Mouse (Mus musculus) c-Kit-positive CD71-positive TER-119-negative erythroid progenitor cells, embryonic 14.5 days (primary cell): Measurements from ENCODE around the gene Anapc16.
"Not testable (repeated sequence)": the region's sequence is repeated elsewhere in the genome, so short reads cannot be mapped to it uniquely, and the experiment has no call there.

Experiments used
- DNase-seq: peaks from one replicate; pipeline ENCODE4 v3.0.0-alpha.2; 2013; ENCODE audit warnings: low read depth

Anapc16 gene

DNA sequence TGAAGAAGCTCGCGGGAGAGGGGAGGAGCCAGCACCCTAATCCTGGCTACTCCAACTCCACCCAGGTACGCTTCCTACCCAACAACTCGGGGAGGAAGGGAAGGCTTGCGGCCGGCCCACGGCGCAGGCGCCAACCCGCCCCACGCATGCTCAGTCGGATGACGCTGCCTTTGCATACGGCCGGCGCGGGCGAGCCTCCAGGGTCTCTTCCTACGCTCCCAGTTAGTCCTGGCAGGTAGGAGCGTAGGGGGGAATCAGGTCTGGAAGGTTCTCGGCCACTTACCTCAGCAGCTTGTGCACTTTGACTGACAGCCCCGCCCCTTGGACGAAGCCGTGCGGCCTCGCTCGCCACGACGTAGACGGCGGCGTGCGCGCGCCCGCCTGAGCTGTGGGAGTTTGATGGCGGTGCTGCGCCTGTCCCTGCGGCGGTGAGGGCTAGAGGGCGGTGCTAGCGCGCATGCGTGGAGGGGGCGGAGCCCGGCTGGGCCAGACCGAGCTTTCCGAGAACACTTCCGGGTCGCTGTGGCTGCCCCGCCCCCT, at the start of gene Anapc16, which contains the start of gene Ascc1:
TSS of gene Anapc16 (minus strand) at position 463 of the 540 bp plus-strand sequence.
TSS of gene Ascc1 (plus strand) at position 133 of the 540 bp plus-strand sequence.
- peak; percentile 93 for DNase-seq

DNA sequence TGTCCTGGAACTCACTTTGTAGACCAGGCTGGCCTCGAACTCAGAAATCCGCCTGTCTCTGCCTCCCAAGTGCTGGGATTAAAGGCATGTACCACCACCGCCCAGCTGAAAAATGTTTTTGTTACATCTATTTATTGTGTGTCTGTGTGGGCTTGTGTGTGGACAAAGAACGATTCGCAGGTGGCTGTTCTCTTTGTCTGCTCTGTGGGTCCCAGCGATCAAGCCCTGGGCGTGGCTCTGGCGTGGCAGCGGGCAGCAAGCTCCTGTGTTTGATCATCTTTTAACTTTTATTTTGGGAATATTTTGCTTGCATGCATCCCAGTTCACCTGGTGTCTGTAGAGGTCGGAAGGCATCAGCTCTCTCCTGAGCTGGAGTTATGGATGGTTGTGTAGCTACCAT, 47.6 kb upstream of the Anapc16 start:
- no peak for DNase-seq

DNA sequence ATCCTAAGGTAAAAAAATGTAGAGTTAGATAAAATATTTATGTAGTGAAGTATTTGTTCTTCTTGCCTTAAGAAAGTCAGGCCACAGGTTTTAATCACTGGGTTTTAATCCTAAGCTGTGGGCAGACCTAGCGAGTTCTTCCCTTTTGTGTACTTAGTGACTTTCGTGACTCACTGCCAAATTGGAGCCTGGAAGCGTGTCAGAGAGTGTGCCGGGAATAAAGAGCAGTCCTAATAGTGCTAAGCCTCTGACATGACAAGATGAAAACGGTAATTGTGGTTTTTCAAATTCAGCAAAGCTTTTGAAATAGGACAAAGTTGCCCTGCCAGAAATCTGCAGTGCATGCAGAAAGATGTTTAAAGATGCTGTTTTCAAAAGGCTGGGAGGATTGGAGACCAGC, 43.8 kb upstream of the Anapc16 start:
- DNase-seq = no peak

DNA sequence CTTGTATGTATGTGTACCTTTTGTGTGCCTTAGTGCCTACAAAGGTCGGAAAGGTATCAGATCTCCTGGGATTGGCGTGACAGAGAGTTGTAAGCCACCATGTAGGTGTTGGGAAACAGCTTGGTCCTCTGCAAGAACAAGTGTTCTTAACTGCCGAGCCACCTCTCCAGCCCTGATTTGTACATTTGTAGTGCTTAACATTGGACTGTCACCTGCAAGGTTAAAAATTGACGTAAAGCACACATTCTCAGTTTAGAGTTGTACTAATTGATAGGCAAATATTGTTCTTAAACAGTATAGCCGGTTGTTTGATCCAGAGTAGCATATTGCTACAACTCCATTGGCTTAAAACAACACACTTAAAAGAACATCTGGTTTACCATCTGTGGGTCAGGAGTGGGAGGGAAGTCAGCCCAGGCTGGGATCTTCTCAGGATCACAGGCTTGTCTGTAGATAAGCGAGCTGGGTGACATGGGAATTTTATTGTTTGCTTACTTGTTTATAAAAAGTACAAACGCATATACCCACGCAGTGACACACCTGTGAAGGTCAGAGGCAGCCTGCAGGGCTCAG, 39.5 kb upstream of the Anapc16 start:
- no peak for DNase-seq

DNA sequence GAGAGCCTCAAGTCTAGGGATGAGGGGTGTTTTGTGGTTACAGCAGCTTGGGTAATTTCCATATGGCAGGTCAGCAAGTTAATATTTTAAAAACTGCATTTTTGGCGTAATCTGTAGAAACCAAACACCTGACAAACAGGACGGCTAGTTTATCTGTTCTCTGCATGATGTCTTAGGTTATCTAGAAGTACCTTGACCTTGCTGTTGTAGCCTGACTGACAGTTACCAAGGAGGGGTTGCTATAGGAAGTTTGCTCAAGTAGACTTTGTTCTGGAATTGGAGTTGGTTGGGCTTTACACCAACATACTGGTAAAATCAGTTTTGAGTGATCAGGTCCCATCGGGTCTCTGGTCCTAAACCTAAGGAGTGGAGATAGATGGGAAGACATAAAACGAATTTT, 32.8 kb upstream of the Anapc16 start:
- DNase-seq = peak; percentile 23

DNA sequence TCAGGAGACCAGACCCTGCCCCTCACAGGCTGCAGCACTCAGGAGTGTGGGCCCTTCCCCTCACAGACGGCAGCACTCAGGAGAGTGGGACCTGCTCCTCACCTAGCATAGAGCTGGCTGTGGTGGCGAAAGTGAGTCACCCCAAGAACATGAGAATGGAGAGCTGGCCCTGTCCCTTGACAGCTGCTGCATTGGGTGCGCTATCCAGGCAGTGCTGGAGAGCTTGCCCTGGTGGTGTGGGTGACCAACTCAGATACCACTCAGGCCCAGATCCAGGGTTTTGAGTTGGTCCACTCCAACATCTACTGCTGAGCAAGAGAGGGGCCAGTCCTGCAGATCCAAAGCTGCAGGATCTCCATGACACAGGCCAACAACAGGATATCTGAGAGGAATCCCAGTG, 31.7 kb upstream of the Anapc16 start:
- DNase-seq = no peak

DNA sequence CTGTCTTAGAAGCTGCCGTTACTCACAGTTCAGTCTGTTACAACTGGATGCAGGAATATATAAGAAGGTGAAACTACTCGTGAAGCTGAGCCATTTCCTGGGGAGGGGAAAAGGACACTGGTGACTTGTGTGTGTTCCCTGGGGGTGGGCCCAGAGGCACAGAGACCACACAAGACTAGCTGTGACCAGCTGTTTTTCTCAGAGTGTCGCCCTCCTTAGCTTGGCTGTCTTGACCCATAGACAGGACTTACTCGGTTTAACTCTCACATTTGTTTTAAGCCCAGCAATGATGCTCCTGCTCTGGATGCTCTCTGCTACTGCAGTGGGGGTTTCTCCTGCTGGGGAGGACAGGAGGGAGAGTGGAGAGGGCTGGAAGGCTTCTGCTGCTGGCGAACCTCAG, 30.1 kb upstream of the Anapc16 start:
- DNase-seq = no peak

DNA sequence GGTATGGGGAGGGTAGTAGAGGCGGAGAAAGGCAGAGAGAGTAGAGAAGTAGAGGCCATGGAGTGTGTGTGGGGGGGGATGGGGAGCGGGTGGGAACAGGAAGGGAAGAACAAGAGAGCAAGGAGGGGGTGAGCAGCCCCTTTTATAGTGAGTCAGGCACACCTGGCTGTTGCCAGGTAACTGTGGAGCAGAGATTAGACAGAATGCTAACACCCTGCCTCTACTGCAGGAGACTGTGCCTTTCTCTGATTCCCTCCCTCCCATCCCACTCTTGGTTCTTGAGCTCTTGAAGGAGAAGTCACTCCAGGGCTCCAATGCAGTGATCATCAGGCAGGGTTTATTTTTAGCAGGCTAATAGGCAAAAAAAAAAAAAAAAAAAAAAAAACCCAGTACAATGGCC, 29.7 kb upstream of the Anapc16 start:
- no peak for DNase-seq

DNA sequence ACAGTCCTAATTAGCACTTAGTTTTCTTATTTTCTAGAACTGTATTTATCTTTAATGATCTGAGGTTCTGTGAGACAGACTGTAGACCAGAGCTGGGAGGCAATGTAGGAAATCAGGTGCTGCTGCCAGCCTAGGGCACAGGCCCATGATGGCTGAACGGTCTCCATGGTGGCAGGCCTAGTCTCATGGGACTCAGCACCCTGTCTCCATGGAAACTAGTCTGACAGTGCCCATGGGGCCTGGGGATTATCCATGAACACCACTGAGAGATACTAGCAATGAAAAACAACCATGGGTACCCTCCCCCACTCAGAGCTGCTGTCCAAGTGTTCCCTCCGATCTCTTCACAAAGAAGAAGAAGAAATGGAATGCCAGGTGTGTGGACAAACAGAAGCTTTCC, 29.1 kb upstream of the Anapc16 start:
- no peak for DNase-seq

DNA sequence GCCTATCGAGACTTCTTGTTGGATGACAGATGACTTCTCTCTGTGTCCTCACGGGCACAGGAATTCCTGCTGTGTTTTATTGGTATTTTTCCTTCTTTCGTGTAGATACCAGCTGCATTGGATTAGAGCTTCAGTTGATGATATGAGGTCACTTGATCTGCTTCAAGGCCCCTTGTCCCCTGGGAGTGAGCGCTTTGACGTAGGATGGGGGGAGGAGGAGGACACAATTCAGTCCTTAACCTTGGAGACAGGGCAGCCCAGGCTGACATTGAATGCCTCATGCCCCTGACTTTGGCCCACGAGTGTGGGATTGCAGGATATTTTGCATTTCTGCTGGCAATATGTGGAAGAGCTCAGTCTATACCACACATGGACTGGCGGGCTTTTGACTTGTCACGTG, 28.6 kb upstream of the Anapc16 start:
- no peak for DNase-seq

DNA sequence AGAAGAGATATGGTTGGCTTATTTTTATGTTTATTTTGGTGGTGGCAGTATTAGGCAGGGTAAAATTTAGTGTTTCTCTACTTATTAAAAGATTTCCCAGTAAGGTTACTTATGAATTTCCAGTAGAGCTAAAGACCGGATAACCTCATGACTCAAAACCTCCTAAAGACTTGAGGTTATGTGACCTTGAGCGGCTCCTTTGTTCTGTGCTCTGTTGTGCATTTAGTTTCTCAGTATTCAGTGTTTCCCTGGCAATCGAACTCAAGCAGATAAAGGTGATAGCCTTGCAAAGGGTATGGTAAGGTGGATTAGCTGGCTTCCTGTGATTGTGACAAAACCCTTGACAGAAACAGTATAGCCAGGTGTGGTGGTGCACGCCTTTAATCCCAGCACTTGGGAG, 26.5 kb upstream of the Anapc16 start:
- DNase-seq = no peak

DNA sequence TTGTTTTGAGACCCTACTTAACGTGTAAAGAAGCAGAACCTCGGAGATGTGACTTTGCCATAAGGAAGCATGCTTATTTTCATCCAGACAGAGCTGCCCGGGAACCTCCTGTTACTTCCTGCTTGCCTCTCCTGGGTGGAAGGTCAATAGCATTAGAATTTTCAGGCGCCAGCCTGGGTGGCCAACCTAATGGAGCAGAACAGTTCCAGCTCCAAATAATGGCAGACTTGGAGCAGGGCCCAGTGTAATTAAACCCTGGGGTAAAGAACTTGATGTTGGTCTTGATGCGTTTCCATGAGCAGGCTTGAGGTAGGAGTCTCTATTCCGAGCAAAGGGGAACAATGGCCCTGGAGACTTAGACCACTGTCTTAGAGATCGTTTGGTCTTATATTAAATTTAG, 26.0 kb upstream of the Anapc16 start:
- DNase-seq = no peak

DNA sequence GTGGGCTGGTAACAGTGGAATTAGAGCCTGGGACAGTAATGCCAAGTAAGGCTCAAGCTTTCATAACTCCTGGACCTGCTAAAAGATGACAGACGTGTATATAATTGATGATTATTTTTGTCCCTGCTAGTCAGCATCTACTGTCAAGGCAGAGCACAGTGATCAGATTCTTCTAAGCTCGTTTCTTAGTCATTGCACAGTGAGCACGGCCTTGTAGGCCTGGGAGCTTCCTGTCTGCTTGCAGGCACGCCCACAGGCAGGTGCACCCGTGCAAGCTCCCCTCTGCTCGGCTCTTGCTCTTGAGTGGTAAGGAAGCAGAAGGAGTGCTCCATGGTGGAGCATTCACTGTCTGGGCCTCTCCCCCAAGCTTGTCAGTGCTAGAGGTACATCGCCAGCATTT, 25.2 kb upstream of the Anapc16 start:
- DNase-seq = no peak

DNA sequence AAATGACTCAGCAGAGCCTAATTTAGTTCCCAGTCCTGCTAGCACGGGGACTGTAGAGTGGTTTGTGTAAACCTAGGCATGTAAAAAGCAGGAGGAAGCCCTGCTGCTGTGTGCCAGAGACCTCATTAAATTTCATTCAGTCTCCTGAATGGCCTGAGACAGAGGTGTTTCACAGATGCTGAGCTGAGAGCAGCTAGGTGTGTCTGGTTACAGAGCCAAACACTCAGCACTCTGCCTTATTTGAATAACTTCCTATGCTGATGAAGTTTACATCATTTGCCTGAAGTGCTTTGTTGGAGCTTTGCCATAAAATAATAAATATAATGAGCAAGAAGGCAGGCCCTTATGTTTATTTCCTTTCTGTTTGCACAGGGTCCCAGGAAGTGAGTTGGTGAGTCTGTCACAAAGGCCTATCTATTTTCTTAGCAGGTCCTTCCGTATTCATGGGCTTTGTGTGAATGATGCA, 24.7 kb upstream of the Anapc16 start:
- no peak for DNase-seq

DNA sequence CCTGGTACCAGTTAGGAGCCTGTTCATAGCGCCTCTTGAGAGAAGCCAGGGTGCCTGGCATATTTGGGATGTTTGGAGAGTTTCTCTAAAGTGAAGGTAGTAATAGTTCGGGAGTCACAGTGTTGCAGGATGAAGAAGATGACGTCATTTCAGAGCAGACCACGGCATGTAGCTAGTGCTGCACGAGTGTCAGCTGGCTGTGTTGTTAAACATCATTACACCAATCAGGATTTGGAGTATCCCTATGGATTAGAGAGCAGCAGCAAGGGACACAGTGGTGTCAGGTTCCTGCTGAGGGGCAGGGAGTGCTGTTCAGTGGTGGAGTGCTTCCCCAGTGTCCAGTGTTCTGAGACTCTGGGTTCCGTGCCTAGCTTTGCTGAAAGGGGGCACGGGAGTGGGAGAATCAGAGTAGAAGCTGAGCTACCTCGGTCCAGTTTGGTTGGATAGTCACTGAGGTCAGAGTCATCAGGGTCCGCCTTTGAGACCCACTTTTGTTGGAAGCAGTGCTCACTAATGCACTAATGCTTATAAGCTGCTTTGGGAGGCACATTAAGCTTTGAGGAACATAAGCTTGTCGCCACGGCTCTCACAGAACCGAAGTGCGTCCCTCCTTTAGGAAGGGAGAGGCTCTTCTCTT, 23.9 kb upstream of the Anapc16 start:
- DNase-seq = no peak

DNA sequence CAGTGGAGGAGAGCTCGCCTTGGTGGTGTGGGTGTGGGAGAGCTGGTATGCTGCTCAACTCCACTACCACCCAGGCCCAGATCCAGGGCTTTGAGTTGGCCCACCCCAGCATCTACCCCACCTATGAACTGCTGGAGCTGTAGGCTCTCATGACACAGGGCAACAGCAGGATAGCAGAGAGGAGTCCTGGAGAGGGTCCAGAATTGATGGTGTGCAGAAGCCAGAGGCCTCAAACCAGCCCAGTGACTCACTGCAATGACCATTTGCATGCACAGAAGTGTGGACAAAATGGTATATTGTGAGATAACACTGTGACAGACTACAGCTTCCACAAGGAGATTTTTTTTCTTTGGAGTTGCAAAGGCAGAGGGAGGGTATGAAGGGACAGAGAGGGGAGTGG, 20.8 kb upstream of the Anapc16 start:
- no peak for DNase-seq

DNA sequence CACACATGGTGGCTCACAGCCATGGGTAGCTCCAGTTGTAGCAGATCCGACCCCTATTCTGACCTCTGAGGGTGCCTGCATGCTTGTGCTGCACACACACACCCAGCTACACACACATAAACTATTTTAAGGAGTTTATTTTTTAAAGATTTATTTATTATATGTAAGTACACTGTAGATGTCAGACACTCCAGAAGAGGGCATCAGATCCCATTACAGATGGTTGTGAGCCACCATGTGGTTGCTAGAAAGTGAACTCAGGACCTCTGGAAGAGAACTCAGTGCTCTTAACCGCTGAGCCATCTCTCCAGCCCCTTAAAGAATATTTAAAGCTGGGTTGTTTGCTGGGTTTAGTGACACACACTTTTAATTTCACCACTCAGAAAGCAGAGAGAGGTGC, 16.4 kb upstream of the Anapc16 start:
- DNase-seq = no peak

DNA sequence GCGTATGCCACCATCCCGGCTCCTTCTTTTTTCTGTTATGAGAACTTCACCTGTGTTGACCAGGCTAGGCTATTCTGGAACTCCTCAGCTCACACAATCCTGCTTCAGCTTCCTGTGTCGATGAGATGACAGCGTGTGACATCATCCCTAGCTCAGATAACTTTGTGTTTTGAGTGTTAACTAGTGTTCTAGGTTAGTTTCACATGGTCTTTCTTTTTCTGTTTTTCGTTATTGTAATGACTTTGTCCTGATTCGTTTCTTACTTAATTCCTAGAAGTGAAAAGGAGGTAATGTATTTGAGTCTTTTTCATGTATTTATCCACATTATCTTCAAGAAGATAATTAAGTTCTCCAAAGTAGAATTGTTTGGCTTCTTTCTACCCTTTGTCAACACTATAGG, 13.3 kb upstream of the Anapc16 start:
- no peak for DNase-seq

DNA sequence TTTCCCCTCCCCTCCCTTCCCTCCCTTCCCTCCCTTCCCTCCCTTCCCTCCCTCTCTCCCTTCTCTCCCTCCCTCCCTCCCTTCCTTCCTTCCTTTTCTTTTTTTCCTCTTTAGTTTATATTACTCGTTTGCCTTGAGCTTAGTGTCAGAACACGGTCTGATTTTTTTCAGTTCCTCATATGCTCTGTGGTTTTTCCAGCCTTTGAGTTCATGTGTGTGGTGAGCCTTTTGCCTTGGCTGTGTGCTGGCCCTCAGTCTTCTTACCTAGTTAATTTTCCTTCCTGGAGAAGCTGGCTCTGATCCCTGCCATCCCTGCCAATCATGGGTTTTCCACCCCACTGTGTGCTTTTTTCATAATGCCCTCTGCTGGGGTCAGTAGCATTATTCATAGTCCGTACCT, 6.2 kb upstream of the Anapc16 start:
- no peak for DNase-seq

DNA sequence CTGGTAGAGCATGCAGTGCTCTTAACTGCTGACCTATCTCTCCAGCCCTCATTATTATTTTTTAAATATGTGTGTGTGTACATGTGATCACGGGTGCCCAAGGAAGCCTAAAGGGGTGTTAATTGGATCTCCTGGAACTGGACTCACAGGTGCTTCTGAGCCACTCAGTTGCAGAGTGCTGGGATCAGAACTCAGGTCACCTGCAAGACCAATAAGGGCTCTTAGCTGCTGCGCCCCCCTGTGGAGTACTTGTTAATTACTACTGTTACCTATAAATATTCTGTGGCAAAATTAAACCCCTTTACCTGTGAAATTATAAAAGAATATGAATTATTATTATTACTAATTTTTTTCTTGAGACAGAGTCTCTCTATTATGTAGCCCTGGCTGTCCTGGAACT, 2.3 kb upstream of the Anapc16 start:
- peak; percentile 46 for DNase-seq

DNA sequence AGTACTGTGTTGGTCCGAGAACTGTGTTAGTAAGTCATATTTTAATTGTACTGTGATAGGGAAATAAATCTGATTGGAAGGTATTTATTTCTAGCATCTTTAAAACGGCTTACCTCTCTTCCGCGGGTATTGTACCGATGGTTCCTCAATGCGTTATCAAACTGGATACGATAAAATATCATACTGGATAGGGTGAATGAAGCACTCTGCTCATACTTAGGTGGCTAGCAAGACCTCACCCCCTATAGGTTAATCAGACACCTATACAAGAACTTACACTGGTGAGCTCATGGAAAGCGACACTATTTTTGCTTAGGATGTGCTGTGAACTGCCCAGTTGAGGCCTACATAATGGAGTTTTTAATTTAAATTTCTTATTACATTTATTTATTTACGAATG, 912 bp upstream of the Anapc16 start:
- DNase-seq = no peak

DNA sequence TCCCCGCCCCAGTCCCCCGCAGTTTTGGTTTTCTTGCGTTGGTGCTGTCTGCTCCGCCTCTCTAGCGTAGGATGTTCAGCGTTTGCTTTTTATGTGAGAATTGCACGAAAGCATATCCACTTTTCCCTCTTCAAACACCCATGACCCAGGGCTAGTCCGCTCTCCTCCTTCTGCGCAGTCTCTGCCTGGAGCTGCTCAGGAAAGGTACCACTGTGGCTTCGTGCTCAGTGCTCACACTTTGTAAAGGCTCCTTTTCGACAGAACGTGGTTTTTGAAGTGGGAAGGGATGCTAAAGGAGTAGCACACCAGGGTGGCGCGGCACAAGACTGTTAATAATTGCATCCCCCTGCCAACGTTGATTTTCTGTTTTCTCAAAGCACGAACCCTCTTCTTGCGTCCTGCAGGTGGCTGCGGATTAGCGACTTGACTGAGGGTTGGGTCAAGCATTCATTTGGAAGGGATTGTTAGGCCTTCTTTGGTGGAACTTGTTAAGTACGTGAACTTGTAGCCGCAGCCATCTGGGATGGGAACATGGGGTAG, 348 bp upstream of the Anapc16 start:
- no peak for DNase-seq

DNA sequence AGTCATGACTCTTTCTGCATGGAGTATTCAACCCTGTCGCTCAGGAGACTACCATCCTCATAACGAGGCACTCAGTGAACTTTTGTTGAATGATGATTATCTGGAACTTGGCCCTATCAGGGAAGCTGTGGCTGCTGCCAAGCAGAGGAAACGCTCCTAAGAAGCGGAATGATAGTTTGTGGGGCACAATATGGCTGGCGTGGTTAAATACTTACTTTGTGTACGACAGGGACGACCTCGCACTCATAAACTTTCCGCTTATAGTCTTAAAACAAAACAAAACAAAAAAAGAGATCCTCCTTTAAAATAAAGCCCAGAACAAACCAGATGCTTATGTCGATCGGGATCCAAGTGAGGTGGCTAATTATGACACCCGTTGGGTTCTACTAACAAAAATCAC, 732 bp downstream of the Anapc16 start:
- peak; percentile 47 for DNase-seq

DNA sequence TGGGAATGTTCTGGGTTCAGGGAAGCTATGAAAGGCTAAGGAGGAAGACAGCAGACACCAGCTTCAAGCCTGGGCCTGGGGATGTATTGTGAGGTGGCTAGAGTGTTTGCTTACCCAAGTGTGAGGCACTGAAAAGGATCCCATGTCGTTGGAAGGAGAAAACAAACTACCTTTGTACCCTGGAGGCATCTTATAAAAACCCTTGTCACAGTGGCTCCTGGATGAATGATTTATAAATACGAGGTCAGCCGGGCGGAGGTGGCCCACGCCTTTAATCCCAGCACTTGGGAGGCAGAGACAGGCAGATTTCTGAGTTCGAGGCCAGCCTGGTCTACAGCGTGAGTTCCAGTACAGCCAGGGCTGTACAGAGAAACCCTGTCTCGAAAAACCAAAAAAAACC, 1.3 kb downstream of the Anapc16 start:
- not testable (repeated sequence) for DNase-seq
